Mouse (Mus musculus) spleen, postnatal 14 days (tissue): ENCODE measurements around the gene Cwh43.
A peak's percentile ranks its signal among the peaks of the same experiment; 100 is the strongest.
"Not testable (repeated sequence)": the region's sequence is repeated elsewhere in the genome, so short reads cannot be mapped to it uniquely, and the experiment has no call there.

ENCODE experiments used
- DNase-seq, 2 experiments: peaks; one replicate each; pipeline ENCODE4 v3.0.0; 2021 to 2022; ENCODE audit warnings: low spot score in 2 of 2

Gene Cwh43

GRCm38 (mm10) chr5:73474412-73475405 lies 68.8 kb downstream of the Cwh43 start:
- no peak for DNase-seq

- no peak for DNase-seq
These were observed 74.8 kb downstream of the Cwh43 start, which contains the start of gene Dcun1d4 for GRCm38 (mm10) chr5:73480700-73481099. Dcun1d4 (plus strand) TSS chr5:73481000.

- DNase-seq: no peak
These were observed 75.5 kb downstream of the Cwh43 start for GRCm38 (mm10) chr5:73481401-73481800.

- not testable (repeated sequence) for DNase-seq
These were observed 76.5 kb downstream of the Cwh43 start for GRCm38 (mm10) chr5:73482381-73482780.

DNA sequence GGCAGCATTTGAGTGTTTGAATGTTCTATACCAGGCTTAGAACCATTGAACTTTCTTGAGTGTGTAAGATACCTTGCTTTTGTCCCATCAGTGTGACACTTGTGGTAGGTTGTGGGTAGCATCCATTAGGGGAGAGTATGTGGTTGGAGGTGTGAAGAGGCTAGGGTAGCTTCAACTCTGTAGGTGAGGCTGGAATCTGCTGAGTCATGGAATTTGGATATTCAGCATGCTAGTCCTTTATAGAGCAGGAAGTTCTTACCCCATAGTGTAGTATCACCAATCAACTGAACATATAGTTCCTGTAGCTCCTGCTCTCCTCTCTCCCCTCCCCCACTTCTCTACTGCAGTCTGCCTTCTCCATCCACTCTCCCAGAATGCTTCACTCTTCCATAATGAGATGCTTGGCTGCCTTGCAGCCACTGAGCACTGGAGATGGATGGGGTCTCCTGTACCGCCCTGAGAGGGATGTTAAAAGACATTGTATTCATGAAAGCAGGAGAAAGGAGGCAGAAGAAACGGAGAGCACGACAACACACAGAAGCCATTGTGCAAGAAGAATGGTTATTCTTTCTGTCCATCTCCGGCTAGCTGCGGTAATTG lies 78.2 kb downstream of the Cwh43 start:
- DNase-seq: no peak

GRCm38 (mm10) chr5:73486451-73486850 lies 80.6 kb downstream of the Cwh43 start:
- no peak for DNase-seq

DNA sequence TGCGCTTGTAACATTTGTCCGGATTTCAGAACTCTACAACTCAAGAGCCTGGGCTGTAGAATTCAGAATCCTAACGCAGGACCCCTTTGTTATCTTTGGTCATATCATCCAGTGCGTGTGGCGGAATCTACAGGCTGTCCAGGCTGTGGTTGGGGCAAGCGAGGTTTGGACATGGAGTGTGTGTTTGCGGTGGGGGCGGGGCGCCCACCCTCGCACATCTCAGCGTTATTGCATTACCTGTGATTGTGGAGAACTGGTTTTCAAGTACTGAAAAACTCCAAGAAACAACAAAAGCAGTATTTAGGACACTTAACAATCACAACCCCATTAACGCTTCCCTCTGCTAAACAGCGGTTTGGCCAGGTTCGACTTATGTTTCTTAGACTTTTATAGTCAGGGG lies 84.0 kb downstream of the Cwh43 start:
- DNase-seq: no peak

DNA sequence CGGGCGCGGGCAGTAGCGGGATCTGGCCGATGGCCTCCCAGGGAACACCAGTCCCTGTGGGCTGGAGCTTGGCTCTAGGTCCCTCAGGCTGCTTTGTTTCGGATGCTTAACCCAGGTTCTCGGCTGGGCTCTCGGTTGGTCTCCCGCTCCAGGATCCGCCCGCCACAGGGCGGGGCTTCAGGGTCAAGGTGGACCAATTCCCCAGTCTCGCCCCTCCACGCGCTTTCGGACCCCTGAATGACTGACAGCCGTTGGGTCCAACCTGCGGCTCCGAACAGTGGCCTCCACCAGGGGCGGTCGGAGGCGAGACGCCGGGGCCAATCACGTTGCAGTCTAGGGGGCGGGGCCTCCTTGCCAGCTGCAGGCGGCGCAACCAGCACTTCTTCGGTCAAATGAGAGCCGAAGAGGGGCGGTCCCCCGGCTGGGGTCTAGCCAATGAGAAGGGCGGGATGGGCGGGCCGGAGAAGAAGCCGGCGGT lies 84.8 kb downstream of the Cwh43 start:
- peak; percentile 96 for DNase-seq

DNA sequence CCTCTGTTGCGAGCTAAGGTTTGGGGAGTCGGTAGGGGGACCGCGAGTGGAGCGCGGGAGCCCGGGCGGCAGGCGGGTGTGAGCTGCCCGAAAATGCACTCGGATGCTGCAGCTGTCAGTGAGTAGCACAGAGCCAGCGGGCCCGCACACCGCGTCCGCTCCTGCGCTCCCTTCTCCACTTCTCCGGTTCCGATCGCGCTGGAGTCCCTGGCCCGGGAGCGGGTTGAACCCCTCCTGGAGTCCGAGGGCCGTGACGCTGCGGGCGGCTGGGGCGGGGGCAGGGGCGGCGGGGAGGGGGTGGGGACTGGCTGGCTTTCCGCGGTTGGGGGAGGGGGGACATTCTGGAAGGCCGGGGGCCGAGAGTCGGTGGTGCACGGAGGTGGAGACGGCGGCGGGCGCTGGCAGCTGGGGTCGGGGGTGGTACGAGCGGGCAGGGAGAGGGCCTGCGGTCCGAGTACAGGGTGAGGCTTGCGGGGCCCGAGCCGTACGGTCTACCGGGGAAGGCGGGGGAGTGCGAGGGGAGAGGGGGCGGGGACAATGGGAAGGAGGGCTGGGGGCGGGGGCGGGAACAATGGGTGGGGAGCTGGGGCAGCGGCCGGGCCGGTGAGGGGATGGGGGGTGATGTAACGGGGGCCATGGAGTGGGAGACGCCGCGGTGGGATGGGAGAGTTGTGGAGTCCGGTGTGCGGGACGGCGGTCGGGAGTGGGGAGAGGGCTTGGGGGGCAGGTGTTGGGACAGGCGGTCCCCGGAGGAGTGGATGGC lies 85.4 kb downstream of the Cwh43 start:
- DNase-seq: peak in 1 of 2 experiments; percentile 8

DNA sequence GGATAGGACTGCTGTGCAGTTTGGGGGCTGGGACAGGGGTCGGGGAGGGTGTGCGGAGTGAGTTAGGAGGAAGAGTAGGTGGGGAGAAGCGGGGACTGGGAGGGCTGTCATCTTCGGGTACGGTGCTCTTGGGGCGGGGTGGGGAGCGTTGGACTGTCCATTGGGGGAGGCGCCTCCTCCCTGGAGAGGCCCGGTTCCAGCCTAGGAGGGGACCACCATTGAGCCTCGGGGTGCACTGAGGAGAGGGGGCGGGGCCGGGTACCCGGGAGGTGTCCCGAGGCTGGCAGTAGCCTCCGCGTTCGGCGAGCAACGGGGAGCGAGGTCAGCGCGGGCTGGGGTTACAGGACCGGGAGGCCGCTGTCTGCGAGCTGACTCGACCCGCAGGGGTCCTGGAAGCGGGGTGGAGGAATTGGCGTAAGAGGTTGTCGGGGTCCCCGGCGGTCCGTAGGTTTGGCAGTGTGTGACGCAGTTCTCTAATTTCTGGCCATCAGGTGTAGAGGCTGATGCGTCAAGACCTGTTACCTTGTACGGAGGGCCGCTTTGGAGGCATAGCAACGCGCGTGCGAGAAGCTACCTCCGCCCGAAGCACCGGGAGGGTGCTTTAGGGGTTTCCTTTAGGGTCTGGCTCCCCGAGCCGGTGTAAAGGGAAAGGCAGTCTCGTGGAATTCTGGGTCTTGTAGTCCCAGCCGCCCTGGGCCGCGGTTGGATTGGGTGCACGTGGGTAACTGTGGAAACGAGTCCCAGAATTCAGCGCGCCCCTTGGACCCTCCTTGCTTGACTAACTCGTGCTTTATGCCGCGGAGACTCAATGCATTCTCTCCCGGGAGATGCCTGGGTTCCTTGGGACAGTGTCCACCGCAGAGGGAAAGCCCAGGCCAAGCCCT lies 86.2 kb downstream of the Cwh43 start:
- peak; percentile 48 to 56 for DNase-seq

GRCm38 (mm10) chr5:73497401-73497800 lies 91.5 kb downstream of the Cwh43 start:
- no peak for DNase-seq

DNA sequence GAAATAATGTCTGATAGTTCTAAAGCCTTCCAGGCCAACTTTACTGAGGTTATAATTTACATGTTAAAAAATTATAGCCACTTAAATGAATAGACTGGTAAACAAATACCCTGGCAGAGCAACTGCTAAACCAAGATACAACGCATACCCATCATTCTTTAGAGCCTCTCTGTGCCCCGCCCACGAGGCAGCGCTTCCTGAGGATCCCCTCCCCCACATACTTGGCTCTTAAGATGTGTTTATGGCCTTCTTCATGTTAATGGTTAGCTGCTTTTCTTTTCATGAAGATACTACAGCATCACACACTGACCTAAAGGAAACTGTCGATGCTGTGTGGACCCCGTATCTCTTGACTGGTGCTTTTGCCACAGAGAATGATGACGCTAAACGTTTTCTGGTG lies 92.7 kb downstream of the Cwh43 start:
- no peak for DNase-seq

GRCm38 (mm10) chr5:73500867-73501440 lies 95.1 kb downstream of the Cwh43 start:
- DNase-seq: no peak

- no peak for DNase-seq
These were observed 96.5 kb downstream of the Cwh43 start for GRCm38 (mm10) chr5:73502422-73502821.
